Mouse (Mus musculus) forebrain, postnatal 0 days (tissue): ENCODE results near the gene Krt25. TPM values are rescaled to one million over a fixed set of nuclear protein-coding genes. Genes with fewer than 3 reads are reported as not detected.
A peak's percentile ranks its signal among the peaks of the same experiment; 100 is the strongest.

ENCODE experiments used
- ATAC-seq: fragments of 200-750 bp; cut with Nextera tagmentation; 2 replicates; pipeline ENCODE4 v1.8.0; 2017; ENCODE audit warnings: mild to moderate bottlenecking, moderate library complexity
- DNase-seq: peaks from one replicate; pipeline ENCODE4 v3.0.0-alpha.2; 2015
- H3K27ac ChIP-seq: fragments of 300-500 bp; sonication (generic); 2 replicates; pipeline ENCODE4 v1.5.1; 2014; ENCODE audit warnings: low read depth, mild to moderate bottlenecking, antibody characterized with exemption, low read length, moderate library complexity, mixed read lengths
- H3K27me3 ChIP-seq: fragments of 300-500 bp; sonication (generic); 2 replicates; pipeline ENCODE4 v1.6.1; 2014; ENCODE audit warnings: mild to moderate bottlenecking, low read length, mixed read lengths; ENCODE audit not compliant: insufficient read depth
- H3K36me3 ChIP-seq: fragments of 300-500 bp; sonication (generic); 2 replicates; pipeline ENCODE4 v1.6.1; 2014; ENCODE audit warnings: mild to moderate bottlenecking, moderate library complexity; ENCODE audit not compliant: insufficient read depth
- H3K4me1 ChIP-seq: fragments of 300-500 bp; sonication (generic); 2 replicates; pipeline ENCODE4 v1.6.1; 2014; ENCODE audit warnings: antibody characterized with exemption; ENCODE audit not compliant: insufficient read depth
- H3K4me2 ChIP-seq: fragments of 300-500 bp; sonication (generic); 2 replicates; pipeline ENCODE4 v1.6.1; 2014; ENCODE audit warnings: low read depth, mild to moderate bottlenecking, moderate library complexity
- H3K4me3 ChIP-seq: fragments of 300-500 bp; sonication (generic); 2 replicates; pipeline ENCODE4 v1.5.1; 2014; ENCODE audit warnings: low read depth, low read length, mixed read lengths
- H3K9ac ChIP-seq: fragments of 300-500 bp; sonication (generic); 2 replicates; pipeline ENCODE4 v1.6.1; 2014; ENCODE audit warnings: mild to moderate bottlenecking
- H3K9me3 ChIP-seq: fragments of 300-500 bp; sonication (generic); 2 replicates; pipeline ENCODE4 v1.6.1; 2016; ENCODE audit warnings: low read length
- CTCF ChIP-seq: sonication (generic); IDR thresholded peaks from 2 replicates; pipeline ENCODE4 v1.5.1; 2016; ENCODE audit warnings: antibody characterized with exemption, control low read depth, low read depth
- WGBS: fragments of 180-500 bp; shearing (Covaris S2); extraction: QIAGEN DNeasy Blood & Tissue Kit; methylation state at CpG from one replicate; pipeline ENCODE4 v1.1.7; 2014; 5-methylcytosine and 5-hydroxymethylcytosine counted together
- polyA plus RNA-seq: library from polyadenylated mRNA; unstranded; fragments of >200 nt; fragmentation: Nextera tagmentation; extraction: Ambion mirVana; gene quantifications from 2 replicates; pipeline ENCODE4 v1.2.1, GENCODE M21; 2015
- total RNA-seq: library from RNA; depleted of rRNA; stranded (reverse); fragments of >200 nt; gene quantifications from 2 replicates; pipeline ENCODE4 v1.2.3, GENCODE M21; 2014; rRNA removed

The Krt25 gene
- not detected in 2 replicates for total RNA-seq
- polyA plus RNA-seq: 0.11 and 0.24 TPM in 2 replicates

GRCm38 (mm10) chr11:99322851-99323250, at the start of gene Krt25:
Gene Krt25 (minus strand): TSS chr11:99322951.
- 91% methylated on average over 11 of the region's 11 CpGs for WGBS
- no peak within 1 kb of the TSS for H3K4me2 ChIP-seq
- H3K4me1 ChIP-seq: no peaks in the 10 kb centered on the region
- ATAC-seq: no peak
- H3K27me3 ChIP-seq: no peaks in the 10 kb centered on the region
- TF ChIP-seq CTCF: no peak
- no peak within 1 kb of the TSS for H3K27ac ChIP-seq
- H3K9me3 ChIP-seq: no peaks in the 10 kb centered on the region
- no peaks in the 10 kb centered on the region for H3K36me3 ChIP-seq
- H3K4me3 ChIP-seq: no peak within 1 kb of the TSS
- H3K9ac ChIP-seq: no peak within 1 kb of the TSS
- DNase-seq: no peak

DNA sequence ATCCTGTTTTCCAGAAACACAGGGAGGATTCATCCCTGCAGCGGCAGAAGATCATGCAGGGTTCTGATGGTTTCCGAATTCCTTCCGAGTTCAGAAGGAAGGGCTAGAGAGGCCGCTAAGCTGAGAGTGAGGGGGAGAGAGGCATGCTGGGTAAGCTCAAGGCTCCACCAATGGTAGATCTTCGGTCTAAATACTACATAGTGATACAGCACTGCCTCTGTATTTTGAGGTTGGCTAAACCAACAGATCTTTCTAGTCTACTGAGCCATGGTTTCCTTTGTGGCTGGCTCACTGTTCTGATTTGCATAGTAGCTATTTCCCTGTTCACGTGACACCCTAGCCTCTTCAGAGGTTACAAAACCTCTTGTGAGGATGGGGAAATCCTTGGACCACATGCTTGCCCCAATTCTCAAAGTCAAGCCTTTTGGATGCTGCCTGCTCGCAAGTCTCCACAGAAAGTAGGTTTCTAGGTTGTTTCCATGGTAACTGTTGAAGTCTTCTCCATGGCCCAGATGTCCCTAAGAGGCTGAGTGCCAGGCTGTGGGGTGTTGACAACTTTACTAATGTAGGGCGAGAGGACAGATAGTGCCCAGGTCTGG, 47.2 kb upstream of the Krt25 start:
- Histone ChIP-seq H3K36me3 (no peaks in the 10 kb centered on the region), H3K27ac (peak overlapping the region; percentile 54), H3K27me3 (no peaks in the 10 kb centered on the region), H3K9ac (no peak overlapping the region), H3K9me3 (no peaks in the 10 kb centered on the region), H3K4me2 (no peak overlapping the region), H3K4me3 (no peak overlapping the region), H3K4me1 (no peaks in the 10 kb centered on the region)
- peak; percentile 81 for ATAC-seq
- 70% methylated on average over 8 of the region's 8 CpGs for WGBS
- no peak for TF ChIP-seq CTCF
- DNase-seq: peak; percentile 69

DNA sequence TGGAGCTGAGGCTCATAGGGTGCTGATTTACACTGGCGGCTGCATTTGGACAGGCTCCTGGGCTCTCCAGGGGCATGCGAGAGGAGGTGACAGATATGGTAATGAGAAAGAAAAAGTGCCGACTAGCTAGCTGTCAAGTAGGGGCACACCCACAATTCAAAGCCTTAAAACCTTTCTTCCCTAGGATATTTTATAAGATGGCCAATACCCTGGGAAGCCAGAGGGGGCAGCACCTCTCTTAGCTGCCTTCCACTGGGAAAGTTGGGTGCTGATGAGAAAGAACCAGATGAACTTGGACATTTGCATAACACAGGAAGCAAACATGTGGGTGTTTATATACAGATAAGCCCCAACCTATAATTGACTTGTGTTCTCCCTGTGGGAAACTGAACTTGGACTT, 46.5 kb upstream of the Krt25 start:
- Histone ChIP-seq H3K27ac (peak overlapping the region; percentile 54), H3K4me1 (no peaks in the 10 kb centered on the region), H3K36me3 (no peaks in the 10 kb centered on the region), H3K9me3 (no peaks in the 10 kb centered on the region), H3K4me2 (no peak overlapping the region), H3K27me3 (no peaks in the 10 kb centered on the region), H3K9ac (no peak overlapping the region), H3K4me3 (no peak overlapping the region)
- no peak for DNase-seq
- no peak for ATAC-seq
- 10% methylated on average over 3 of the region's 3 CpGs for WGBS
- TF ChIP-seq CTCF: peak; percentile 53

GRCm38 (mm10) chr11:99366791-99367190, 44.0 kb upstream of the Krt25 start:
- H3K4me3 ChIP-seq: no peak overlapping the region
- H3K27me3 ChIP-seq: no peaks in the 10 kb centered on the region
- H3K36me3 ChIP-seq: no peaks in the 10 kb centered on the region
- WGBS: 40% methylated on average over 10 of the region's 10 CpGs
- no peaks in the 10 kb centered on the region for H3K4me1 ChIP-seq
- DNase-seq (no peak), ATAC-seq (no peak)
- H3K27ac ChIP-seq: no peak overlapping the region
- H3K4me2 ChIP-seq: no peak overlapping the region
- no peaks in the 10 kb centered on the region for H3K9me3 ChIP-seq
- peak; percentile 17; the same call in 1 of the 2 replicates for TF ChIP-seq CTCF
- H3K9ac ChIP-seq: no peak overlapping the region

- H3K36me3 ChIP-seq: no peaks in the 10 kb centered on the region
- H3K27me3 ChIP-seq: no peaks in the 10 kb centered on the region
- no peaks in the 10 kb centered on the region for H3K9me3 ChIP-seq
- H3K4me2 ChIP-seq: no peak overlapping the region
- no peak overlapping the region for H3K4me3 ChIP-seq
- no peak for ATAC-seq
- TF ChIP-seq CTCF: peak; percentile 68
- 24% methylated on average over 9 of the region's 9 CpGs for WGBS
- no peak overlapping the region for H3K9ac ChIP-seq
- no peak overlapping the region for H3K27ac ChIP-seq
- H3K4me1 ChIP-seq: no peaks in the 10 kb centered on the region
- DNase-seq: peak; percentile 56
Measured at GRCm38 (mm10) chr11:99364412-99364811, 41.7 kb upstream of the Krt25 start.

DNA sequence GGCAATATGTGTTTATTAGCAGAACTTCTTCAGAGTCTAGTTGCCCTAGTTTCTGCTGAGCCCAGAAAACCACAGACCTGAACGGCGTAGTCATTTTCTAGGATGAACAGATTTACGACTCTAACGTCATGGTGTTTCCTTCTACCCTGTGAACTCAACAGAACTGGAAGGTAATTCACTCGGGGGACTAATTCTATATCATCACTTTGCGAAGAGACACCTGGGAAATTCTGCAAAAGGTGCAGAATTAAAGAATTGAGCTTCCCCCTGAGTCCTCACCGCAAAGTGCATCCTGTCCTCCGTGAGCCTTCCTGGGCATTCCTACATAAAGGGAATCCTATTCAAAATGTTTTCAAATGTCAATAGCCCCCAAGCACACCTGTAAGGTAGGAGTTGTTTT, 38.7 kb upstream of the Krt25 start:
- DNase-seq: no peak
- Histone ChIP-seq H3K27ac (no peak overlapping the region), H3K4me2 (no peak overlapping the region), H3K36me3 (no peaks in the 10 kb centered on the region), H3K27me3 (no peaks in the 10 kb centered on the region), H3K4me1 (no peaks in the 10 kb centered on the region), H3K4me3 (no peak overlapping the region), H3K9ac (no peak overlapping the region), H3K9me3 (no peaks in the 10 kb centered on the region)
- 93% methylated on average over 8 of the region's 8 CpGs for WGBS
- ATAC-seq: no peak
- TF ChIP-seq CTCF: no peak

DNA sequence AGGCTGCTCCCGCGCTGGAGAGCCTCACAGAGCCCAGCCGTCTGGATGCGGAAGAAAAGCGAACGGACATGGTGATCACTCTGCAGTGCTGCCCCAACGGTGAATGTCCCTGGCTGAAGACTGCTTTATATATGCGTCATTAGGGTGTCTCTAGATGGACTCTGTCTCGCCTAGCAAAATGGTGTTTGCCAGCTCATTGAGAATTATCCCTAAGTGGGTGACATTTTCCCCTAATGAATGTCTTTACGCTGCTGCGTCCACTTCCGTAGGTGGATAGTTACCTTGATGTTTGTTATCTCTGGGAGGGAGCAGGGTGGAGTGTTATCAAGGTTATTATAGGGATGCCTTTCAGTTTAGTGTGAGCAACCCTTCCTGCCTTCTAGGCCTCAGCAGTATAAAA, 28.3 kb upstream of the Krt25 start, which contains the start of gene Krt27:
Krt27 (minus strand) TSS at position 101 of the 400 bp plus-strand sequence.
- no peaks in the 10 kb centered on the region for H3K9me3 ChIP-seq
- 86% methylated on average over 12 of the region's 12 CpGs for WGBS
- no peak within 1 kb of the TSS for H3K9ac ChIP-seq
- H3K4me2 ChIP-seq: no peak within 1 kb of the TSS
- ATAC-seq (no peak), DNase-seq (no peak)
- no peak within 1 kb of the TSS for H3K27ac ChIP-seq
- H3K36me3 ChIP-seq: no peaks in the 10 kb centered on the region
- H3K27me3 ChIP-seq: no peaks in the 10 kb centered on the region
- H3K4me3 ChIP-seq: no peak within 1 kb of the TSS
- no peak for TF ChIP-seq CTCF
- H3K4me1 ChIP-seq: no peaks in the 10 kb centered on the region
